Mouse (Mus musculus): Measurements from ENCODE around the gene Gm48551. TPM values are rescaled to one million over a fixed set of nuclear protein-coding genes. Genes with fewer than 3 reads are reported as not detected.

The Gm48551 gene
- polyA plus RNA-seq, 2 experiments from 2014 or later = 2.2 to 3.7 TPM

GRCm38 (mm10) chr10:81418216-81419070, 34.2 kb downstream of the Gm48551 start:
- ATAC-seq = no peak

DNA sequence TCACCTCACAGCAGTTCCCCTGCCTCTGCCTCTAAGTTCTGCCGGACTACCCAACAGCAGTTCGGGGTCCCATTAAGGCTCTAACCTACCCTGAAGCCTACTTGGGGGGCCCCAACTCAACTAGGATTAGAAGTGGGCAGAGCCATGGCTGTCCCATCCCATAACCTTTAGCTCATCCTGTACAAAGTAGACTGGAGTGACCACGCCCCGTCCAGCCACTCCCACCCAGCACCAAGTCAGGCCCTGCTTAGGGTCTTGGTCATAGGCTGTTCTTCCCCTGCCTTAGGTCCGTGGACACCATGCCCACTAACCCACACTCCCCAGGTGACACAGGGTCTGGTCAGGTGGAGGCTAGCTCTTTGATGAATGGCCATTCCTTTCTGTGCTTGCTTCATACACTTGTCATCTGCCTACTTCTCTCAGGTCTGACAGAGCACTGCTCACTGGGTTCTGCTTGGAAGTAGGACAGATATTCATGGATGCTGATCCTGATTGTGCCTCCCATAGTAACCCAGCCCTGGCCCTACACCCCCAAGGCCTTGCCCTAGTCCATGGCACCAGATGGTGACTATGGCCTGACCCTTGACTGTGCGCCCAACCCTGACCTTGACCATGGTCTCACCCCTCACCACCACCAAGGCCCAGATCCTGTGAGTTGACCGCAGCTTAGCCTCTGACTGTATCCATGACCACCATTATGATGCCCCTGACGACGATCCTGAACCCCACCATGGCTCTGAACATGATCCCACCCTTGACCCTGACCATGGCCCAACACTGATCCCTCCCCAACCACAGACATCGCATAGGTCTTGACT, 35.1 kb downstream of the Gm48551 start:
- no peak for ATAC-seq

DNA sequence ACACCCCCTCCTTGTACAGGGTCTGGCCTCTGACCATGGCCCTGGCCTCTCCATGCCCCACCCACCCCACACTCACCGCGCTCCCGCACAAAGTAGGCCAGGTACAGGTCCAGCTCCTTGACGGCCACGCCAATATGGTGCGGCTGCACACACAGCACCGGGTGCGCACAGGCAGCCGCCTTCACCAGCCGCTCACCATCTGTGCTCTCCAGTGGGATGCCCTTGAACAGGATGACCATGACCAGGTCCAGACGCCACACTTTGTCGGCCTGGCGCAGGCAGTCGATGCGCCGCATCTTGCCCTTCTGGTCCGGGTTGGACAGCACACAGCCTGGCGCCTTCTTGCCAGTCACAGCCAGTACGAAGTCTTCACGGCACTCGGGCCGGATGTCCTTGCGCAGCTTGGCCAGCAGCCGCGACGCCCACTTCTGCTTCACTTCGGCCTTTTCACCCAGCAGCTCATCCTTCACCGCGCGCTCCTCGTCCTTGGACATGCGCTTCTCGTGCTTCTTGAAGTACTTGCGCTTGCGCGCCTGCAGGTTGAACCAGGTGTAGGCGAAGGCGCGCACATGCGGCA, 36.0 kb downstream of the Gm48551 start:
- ATAC-seq = no peak

GRCm38 (mm10) chr10:81421041-81421796, 37.0 kb downstream of the Gm48551 start:
- ATAC-seq = no peak

DNA sequence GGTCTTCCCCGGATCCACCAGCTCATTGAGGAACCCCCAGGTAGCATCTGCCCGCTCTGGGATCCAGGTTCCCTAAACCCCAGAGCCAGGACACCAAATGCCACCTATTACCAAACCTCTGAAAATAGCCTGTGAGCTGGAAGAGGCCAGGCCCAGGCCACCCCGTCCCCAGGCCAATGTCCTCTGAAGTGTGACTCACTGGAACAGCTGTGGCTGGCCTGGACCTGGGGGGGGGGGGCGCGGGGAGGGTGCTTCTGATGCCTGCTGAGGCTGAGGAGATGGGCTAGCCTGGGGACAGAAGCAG, 37.5 kb downstream of the Gm48551 start:
- ATAC-seq = no peak

- no peak for ATAC-seq
Measured at GRCm38 (mm10) chr10:81422191-81422590, 37.9 kb downstream of the Gm48551 start.

- ATAC-seq = no peak
Measured at GRCm38 (mm10) chr10:81422661-81423217, 38.5 kb downstream of the Gm48551 start.

DNA sequence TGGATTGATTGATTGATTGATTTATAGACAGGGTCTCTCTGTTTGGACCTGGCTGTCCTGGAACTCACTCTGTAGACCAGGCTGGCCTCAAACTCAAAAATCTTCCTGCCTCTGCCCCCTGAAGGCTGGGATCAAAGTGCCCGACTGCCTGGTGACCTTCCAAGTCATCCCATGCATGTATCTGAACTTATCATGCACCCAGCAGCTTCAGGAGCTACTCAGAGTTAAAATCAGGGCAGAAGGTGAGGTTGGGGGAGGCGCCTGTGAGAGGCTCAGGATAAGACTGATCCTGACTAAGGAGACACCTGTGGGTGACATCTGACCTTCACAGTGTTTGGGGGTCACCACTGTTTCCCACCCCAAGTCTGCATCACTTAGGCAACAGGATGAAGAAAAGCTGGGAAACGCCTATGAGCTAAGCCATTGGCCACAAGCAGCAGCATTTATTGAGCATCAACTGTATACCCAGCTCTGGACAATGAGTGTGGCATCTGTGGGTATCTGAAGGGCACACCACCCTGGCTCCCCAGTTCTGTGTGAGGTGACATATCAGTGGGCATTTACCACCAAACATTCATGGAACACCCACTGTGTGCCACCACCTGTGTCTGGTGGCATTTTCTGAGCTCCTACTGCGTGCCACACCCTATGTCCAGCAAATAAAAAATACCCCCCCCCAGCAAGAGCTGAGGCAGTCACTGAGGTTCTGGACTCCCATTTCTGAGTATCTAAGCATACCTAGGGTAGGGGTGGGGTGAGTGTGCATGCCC, 39.4 kb downstream of the Gm48551 start:
- ATAC-seq = no peak

- ATAC-seq = no peak
Measured at GRCm38 (mm10) chr10:81424246-81425051, 40.2 kb downstream of the Gm48551 start.

- ATAC-seq = no peak
Measured at GRCm38 (mm10) chr10:81425236-81425850, 41.1 kb downstream of the Gm48551 start.

GRCm38 (mm10) chr10:81426081-81426671, 41.9 kb downstream of the Gm48551 start:
- ATAC-seq = no peak

- no peak for ATAC-seq
Measured at GRCm38 (mm10) chr10:81426897-81427296, 42.6 kb downstream of the Gm48551 start.

DNA sequence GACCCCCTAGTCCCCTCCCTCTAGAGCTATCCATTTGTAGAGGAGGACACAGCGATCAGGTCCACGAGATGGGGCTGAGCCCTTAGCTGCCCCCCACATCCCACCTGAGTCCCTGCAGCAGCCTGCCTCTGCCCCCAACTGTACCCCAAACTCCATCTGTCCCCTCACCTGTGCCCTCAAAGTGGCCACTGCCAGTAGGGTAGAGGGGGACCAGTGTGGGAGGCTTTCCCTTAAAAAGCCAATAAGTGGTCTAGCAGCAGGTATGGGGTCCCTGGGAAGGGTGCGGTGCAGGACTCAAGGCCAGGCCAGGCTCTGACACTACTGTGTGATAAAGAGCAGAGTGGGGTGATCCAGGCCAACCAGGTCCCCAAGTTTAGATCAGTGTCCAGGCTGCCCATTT, 43.1 kb downstream of the Gm48551 start:
- no peak for ATAC-seq

DNA sequence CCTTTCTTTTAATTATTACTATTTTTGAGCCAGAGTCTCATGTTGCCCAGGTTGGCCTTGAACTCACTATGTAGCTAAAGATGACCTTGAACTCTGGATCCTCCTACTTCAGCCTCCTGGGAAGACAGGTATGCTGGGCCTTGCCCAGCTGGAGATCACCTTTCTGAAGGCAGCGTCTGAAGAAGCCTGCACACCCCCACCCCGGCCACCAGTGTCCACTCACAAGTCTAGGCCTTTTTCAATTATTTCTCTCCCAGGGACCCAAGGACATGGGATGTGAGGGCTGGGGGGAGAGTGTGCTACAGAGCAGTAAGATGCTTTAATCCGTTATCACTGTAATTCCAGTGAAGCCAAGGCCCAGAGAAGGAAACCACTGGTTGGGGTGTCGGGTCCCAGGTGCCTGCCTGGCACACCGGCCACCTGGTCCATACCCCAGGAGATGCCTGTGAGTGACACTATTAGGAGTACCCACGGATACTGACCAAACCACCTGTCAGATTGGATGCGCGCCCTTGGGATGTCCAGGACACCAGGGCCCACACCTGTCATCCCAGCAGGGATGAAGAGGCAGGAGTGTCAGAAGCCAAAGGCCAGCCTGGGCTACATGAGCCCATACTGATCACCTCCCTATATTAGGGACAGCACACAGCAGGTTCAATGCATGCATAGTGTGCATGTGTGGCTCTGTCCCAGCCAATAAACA, 43.7 kb downstream of the Gm48551 start:
- ATAC-seq = no peak

GRCm38 (mm10) chr10:81428507-81428870, 44.2 kb downstream of the Gm48551 start:
- no peak for ATAC-seq

DNA sequence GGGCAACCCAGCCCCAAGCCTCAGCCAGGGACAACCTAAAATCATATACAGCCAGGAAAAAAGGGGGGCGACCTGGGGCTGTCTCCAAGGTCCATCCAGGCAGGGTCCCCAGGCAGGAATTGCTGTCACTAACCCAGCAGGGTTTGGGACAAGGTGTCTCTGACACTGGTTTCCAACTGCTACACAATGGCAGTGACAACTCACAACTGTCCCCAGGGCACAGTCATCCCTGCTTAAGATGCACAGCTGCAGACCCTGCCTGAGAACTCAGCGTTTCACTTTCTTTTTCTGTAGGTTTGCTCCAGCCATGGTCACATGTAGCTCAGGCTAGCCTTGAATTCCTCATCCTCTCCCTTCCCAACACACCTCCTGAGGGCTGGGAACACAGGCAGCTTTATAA, 44.8 kb downstream of the Gm48551 start:
- ATAC-seq = no peak

- ATAC-seq = no peak
Measured at GRCm38 (mm10) chr10:81429605-81430061, 45.4 kb downstream of the Gm48551 start.

DNA sequence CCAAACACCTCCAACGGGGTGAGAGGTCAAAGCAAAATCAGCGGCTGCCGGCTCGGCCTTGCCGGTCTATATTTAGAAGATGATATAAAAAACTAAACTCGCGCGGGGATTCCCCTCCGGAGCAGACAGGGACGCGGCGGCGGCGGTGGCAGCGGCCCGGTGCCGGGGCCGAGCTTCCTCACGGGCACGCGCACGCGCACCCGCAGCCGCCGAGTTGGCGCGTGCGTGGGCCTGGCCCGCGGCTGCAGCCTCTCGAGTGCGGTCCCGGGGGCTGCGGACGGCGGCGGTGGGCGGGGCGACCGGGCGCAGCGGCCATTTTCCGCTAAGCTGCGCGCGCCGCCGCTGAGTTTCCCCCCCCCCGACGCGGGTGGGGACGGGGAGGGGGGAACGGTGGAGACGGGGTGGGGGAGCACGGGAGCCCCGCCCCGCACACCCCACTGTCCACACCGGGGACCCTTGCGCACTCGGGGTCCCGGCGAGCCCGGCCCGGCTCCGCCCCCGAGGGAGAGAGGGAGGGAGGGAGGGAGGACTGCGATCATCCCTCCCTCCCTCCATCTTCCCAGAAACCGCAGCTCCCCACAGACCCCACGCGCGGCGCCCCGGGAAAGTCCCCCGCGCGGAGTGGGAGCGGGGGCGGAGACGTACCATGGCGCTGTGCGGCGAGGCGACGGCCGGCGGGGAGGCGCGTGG, 46.0 kb downstream of the Gm48551 start:
- ATAC-seq = peak; percentile 20
